Mouse (Mus musculus) granulocyte monocyte progenitor cell, adult 5-6 weeks (primary cell): ENCODE data around the gene Faiml. TPM values are rescaled to one million over a fixed set of nuclear protein-coding genes. Genes with fewer than 3 reads are reported as not detected.

ENCODE experiments used
- ATAC-seq: replicated peaks from 2 replicates; pipeline ENCODE4 v1.8.0; 2016; ENCODE audit warnings: mild to moderate bottlenecking, moderate TSS enrichment, inconsistent platforms; ENCODE audit not compliant: poor library complexity, severe bottlenecking
- total RNA-seq, 2 experiments: library from RNA; stranded (forward) in 1 of 2; stranded (reverse) in 1 of 2; fragments of 200-712, 200-1000 nt in 1 of 2; fragments of >200 nt in 1 of 2; fragmentation: Nextera tagmentation in 1 of 2; gene quantifications; 2 replicates each; pipeline ENCODE4 v1.2.3; 2014 to 2017

Gene Faiml
- total RNA-seq (2014; fragmentation: Nextera tagmentation) (not detected in 2 replicates), total RNA-seq (2017) (not detected in 2 replicates)

DNA sequence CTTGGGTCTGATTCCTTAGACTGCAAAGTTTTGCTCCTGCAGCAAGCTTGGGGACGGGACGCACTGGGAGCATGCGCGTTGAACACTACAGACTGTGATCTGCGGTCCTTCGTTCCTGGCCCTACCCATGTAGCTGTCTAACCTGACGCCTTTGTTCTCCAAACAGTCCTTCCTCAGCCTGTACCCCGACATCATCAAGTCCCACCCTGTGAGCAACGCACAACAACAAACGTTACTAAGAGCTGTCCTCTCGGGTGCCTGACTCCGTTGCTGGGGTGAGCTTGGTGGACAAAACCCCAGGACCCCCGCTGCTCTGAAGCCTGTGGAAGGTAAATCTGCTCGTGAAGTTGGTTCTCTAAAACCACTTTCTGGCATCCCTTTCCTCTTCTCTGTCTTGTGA, at the start of gene Faiml:
Faiml (minus strand) TSS at position 101 of the 400 bp plus-strand sequence.
- no peak for ATAC-seq

DNA sequence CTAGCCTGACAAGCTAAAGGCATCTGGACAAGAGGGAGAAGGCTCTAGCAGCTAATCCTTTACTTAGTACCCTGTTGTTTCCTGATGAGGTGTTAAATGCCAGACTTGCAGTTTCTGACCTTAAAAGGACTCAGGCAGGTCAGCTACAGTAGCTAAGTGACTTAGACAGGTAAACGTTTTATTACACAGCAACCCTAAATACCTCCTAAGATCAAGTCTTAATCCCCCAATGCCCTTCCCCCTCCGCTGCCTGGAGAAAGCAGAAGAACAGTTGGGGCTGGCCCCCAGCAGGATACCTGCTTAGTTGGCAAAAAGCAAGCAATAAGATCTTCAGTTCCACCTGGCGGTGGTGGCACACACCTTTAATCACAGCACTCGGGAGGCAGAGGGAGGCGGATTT, 21.9 kb upstream of the Faiml start:
- ATAC-seq: no peak

DNA sequence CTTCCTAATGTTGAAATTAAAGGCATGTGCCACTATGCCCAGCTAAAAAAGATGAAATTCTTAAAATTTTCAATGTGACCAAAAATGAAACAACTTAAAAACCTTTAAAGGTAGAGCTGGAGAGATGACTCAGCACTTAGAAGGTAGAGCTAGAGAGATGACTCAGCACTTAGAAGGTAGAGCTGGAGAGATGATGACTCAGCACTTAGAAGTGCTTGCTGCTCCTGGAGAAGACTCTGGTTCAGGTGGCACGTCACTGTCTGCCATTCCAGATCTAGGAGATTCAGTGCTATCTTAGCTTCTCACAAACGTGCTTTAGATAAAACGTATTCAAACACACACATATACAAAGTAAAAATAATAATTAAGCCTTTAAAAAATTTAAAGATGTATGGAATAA, 19.8 kb upstream of the Faiml start:
- ATAC-seq: no peak

DNA sequence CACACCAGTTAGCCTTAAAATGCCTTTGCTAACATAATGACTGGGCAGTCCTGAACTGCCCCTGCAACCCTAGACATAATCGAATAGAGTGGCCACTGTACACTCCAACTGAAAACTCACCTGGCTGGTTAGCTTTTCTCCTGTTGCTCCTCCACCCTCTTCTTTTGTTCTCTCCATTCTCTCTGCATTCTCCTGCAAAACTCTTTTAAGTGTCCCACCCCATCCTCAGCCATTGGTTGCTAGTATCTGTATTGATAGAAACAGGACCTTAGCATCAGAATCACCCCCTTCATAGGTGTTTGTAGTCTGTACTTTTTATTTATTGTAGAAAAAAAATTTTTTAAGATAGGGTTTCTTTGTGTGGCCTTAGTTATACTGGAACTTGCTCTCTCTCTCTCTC, 19.2 kb upstream of the Faiml start:
- ATAC-seq: no peak

DNA sequence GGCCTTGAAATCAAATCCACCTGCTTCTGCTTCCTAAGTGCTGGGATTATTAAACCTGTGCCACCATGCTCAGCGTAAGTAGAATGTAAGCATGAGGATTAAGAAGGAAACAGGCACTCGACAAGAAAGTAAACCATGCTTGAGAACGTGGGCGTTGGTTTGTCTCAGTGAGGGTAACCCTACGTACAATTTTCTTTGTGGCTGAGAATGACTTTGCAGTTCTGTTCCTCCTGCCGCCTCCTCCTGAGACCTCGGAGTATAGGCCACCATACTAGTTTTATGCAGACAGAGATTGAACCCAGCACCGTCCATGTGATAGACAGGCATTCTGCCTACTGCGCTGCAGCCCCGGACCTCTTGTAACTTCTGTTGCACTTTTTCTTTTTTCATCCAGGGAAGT, 16.8 kb upstream of the Faiml start:
- ATAC-seq: no peak

DNA sequence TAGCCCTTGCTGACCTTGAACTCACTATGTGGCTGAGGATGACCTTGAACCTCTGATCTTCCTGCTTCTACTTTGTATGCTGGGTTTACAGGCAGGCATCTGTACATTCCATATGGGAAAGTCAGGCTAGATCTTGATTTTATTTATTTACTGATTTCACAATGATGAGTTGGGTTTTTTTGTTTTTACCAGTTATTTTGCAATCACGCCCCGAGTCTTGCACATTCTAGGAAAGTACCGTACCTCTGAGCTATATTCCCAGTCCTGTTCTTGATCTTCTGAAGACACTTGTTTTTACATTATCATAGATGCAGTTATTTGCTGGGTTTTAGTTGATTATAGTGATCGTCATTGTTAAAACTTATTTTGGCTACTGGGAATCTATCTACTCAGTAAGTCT, 11.9 kb upstream of the Faiml start:
- ATAC-seq: peak; percentile 51

DNA sequence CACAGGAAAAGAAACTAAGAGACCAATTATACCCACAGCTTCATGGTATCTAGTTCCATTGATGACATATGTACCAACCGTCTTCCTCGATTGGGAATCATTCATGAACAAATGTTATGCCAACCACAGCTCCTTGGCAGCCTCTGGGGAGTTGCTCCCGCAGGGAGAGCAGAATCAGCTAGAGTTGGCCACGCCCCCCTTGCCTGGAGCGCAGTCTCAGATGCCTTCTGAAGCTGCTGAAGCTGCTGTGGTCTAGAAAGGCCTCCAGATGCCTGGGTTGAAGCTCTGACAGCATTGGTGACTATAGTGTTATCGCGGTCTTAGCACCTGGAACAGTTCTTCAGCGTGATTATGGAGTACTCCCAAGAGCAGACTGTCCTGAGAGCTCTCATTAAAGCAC, 11.3 kb upstream of the Faiml start:
- no peak for ATAC-seq

DNA sequence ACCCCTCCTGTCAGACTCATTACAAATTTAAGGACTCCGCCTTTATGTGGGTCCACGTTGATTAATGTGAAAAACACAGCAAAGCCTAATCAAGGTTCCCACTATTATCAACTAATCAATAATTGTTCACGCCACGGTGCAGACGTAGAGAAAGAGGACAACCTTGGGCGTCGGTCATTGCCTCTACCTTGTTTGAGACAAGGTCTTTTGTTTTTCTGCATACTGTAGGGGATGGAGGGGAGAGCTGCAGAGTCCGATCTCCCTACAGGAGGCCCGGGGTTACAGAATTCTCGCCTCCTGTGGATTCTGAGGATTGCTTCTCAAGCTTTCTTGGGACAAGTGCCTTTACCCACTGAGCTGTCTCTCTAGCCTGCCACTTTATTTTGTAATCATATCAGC, 6.9 kb upstream of the Faiml start:
- no peak for ATAC-seq

DNA sequence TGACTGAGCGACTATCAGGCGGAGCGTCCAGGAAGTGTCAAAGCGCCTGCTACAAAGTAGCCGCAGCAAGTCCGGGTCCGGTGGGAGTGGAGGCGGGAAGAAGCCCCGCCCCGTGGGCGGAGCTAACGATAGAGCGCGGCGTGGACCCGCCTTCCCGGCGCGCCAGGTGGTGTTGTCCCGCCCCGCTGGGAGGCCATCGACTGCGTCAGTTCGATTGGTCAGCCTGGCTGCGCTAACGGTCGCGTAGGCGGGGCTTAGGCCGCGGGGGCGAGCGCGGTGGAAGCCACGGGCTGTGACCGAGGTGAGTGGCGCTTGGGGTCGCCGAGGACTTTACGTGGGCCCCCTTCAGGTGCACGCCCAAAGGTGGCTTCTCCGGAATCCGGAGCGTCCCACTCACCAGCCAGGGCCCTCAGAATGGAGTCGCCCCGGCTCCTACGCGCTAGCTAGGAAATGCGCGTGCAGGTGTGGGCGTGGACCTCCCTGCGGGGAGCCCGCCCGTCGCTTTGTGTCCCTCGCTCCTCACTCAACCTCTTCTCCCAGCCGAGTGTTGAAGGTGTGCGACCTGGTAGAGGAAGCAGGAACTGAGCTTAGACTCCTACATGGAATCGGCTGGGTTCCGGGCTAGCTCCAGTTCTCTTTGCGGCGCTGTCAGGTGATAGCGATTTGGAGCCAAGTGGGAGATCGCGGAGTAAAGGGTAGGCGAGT, 6.3 kb upstream of the Faiml start, which contains the start of gene Cep70:
Cep70 (plus strand) TSS at position 178 of the 705 bp plus-strand sequence.
- peak; percentile 88 for ATAC-seq

DNA sequence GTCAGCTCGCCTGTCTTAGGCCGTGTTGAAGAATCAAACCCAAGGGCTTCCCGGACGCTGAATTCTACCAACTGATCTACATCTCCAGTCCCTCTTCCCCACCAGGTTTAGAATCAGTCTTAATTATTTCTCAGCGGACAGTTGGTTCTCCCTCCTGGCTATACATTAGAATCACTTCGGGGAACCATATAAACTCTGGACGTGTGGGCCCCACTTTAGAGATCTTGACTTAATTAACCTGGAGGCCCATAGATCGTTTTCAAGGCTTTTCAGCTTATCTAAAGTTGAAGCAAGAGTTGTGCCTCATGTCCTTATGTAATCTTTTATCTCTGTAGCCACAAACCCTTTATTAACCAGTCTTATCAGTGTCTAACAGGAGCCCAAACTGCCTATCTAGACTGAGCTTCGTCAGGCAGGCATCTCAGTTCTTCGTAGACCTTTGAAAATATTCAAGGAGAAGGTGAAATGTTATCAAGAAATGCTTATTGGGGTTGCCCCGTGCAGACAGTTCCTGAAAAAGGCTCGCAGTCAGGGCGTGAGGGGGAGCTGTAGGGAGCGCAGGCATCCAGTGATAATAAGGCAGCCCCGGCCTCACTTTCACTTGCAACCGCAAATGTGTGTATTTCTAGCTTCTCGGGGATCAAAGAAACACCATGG, 5.6 kb upstream of the Faiml start:
- ATAC-seq: no peak

DNA sequence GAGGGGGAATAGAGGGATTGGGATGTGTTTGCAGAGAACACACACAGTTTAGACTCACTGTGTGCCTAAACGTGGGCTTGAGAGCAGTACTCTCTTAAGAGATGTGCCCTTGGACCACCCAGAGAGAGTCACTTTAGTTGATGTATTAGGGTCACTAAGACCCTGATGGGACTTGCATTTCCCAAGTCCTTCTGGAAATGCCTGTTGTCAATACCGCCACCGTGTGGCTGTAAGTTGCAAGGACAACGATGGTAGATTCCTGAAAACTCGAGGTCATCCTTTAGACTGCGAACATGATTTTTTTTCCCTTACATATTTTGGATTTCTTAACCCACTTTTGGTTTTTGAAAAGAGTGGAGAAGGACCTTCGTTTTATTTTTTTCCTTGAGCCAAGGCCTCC, 5.0 kb upstream of the Faiml start:
- 0 out of 2 replicates have a peak, but pooled peaks have one; percentile 27 for ATAC-seq

DNA sequence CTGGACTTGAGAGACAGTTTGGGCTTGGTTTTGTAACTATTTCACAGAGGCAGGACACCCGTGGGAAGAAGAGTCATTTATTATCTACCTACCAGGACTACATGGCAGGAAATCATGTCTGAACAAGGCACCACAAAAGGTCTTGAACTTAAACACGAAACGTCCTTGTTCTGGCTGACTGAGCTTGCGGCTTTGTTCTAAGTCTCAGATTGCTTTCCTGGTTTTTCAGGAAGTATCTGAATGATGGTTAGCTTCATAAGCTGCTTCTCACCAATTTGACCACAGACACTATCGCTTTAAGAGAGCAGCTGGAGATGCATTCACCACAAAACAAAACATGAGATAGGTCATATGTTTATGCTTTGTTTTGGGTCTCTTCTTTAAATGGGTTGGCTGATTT, 3.5 kb upstream of the Faiml start:
- ATAC-seq: peak; percentile 33

DNA sequence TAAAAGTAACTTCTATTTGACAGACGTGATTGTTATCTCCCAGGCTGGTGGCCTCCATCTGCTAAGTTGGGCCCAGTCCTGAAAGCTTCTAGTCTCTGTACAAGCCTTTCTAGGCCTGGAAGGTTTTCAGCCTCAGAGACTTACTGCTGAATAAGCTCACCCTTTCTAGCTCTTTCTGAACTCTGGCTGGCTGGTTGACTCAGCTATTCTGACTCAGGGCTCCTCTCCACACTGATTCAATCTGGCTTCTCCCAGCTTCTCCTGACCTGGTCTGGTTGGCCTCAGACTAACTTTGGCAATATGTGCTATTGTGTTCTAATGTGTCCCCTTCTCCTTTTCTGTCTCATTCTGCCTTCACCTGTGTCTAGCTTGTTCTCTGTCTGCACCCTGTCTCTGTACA, 2.2 kb upstream of the Faiml start:
- ATAC-seq: no peak

DNA sequence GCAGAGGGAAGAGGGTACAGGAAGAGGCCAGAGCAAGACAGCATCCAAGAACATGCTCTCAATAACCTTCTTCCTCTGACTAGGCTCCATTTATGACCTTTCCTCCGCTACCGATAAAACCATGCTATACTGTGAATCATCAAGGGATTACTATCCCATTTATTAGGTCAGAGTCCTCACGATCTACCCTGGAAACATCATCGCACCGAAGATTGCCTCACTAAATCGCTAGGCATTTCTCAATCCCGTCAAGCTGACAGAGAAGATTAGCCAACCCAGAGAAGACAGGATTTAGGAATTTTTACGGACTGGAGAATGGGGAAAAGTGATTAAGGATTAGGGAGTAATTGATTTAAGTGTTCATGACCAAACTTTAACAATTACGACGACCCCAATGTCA, 1.2 kb upstream of the Faiml start:
- no peak for ATAC-seq

DNA sequence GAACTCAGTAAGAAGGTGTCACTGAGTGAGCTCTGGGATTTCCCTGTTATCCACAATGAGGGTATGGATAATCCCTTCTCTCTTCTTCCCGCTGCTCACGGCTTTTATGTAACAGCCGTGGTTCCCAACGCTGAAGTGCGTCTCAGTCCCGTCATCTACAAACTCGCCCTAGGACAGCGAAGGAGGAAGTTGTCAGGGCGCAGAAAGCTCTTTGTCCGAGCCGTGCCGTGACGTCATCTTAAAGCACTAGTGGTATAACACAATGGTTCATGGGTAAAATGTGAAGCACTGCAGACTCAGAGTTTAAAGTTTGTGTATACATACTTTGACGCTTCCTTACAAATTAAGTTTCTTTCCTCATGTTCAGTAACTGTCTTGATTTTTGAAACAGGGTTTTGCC, 7.6 kb downstream of the Faiml start:
- ATAC-seq: peak; percentile 74

DNA sequence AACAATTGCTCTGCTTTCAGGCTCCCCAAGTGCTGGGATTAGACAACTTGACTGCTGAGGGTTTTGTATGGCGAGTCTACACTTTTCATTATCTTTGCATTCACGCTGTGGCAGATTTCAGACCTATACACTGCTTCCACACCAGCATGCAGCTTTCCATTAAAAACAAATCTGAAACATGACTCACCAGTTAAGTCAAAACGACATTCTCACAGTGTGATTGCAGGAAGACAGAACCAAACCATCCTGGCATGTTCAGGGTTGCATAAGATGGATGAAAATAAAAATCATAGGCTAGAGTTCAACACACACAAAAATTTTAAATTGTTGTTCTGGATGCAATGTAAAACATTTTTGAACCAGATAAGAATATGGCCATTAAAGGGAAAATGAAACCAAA, 12.5 kb downstream of the Faiml start:
- ATAC-seq: no peak

DNA sequence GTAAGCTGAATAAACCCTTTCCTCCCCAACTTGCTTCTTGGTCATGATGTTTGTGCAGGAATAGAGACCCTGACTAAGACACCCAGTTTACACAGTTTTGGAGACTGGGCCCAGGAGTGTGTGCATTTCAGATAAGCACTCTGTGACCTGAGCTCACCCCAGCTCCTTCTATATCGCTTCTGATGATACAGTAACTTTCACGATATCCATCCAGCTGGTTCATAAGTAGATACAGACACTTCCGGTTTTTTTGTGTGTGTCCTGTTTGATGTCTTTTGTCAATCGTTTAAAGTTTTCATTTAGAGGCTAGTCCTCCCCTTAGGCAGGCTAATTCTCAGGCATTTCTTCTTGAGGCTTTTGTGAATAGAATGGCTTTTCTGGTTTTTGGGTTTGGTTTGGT, 15.4 kb downstream of the Faiml start:
- no peak for ATAC-seq

DNA sequence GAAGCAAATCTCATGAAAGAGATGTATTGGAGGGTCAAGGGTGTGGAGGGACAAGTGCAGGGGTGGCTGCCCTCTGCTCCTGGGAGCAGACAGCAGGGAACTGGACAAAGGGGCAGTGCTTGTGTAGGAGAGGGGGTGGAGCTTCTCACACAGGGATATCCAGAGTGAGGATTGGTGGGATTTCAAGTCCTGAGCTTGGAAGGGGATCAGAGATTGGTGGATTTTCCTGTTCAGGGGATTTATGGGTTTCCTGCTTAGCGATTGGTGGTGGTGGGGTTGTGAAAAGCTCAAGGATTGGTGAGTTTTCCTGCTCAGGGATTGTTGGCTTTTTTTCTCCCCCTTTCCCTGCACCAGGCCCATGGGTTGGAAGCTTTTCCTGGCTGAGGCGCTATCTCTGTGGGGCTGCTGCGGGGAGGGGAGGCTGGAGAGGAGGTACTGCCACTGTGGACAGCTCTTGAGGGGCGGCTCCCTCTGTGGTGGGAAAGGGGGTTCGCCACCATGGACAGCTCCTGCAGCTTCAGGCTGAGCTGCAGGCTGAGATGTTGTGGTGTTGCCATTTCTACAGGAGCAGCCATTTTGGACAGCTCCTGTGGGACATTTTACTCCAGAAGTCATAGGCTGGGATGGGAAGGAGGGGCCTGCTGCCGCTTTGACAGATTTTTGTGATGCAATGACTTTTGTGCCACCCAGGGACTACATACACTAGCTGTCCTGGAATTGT, 18.9 kb downstream of the Faiml start:
- ATAC-seq: peak; percentile 100

DNA sequence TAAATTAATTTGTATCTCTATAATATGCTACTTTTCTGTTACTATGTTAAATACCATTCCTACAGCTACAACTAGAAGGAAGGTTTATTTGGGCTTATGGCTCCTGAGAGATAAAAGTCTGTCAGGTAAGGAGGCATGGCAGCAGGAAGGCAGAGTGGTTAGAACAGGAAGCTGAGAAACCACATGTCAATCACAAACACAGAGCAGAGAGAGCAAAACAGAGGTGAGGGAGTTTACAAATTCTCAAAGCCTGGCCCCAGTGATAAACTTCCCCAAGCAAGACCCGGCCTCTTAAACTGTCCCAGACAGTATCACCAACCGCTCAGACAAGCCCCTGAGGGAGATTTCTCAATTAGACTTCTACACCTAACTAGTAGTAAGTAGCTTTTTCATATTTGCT, 20.9 kb downstream of the Faiml start:
- no peak for ATAC-seq

DNA sequence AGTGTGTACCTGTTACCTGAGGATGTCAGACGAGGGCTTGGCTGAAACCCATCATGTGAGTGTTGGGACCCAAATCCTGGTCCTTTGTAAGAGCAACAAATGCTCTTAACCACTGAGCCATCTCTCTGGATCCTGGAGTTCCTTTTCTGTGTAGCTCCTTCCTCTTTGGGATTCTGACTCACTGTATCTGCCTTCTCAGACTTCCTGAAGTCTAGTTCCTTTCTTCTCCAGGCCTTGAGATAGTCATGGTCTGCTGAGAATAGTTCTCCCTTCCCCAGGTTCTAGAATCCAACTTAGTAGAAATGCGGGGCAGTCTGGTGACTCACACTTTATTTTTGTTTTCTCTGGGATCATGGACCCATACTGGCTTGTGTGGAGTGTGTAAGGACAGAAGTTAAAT, 24.4 kb downstream of the Faiml start:
- ATAC-seq: peak; percentile 76

DNA sequence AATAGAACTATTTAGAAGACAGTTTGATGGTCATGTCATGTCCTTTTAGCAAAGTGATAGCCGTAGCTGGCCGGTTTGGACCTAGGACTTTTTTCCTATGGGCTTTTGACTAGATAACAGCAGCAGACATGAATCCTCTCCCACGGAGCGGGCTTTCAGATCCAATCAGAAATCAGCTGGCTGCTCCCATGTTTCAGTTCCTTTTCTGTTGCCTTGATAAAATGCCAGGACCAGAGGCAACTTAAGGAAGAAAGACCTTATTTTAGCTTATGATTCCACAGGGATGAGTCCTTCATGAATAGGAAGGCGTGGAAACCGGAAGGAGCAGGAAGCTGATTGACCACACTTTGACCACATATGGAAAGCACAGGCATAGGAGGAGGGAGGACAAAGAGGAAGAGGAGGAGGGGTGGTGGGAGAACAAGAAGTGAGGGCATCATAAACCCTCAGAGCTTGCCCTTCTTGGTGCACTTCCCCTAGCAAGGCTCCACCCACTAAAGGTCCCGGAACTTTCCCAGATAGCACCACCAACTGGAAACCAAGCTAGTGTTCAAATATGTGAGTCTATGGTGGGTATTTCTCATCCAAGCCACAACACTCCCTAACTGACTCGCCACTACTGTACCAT, 53.9 kb downstream of the Faiml start:
- peak; percentile 70 for ATAC-seq
